Mouse (Mus musculus) ES-Bruce4 (cell line): ENCODE measurements around the gene A630010A05Rik. TPM values are rescaled to one million over a fixed set of nuclear protein-coding genes. Genes with fewer than 3 reads are reported as not detected.
"Not testable (repeated sequence)": the region's sequence is repeated elsewhere in the genome, so short reads cannot be mapped to it uniquely, and the experiment has no call there.

ENCODE experiments used
- H3K27ac ChIP-seq: 2 replicates; pipeline ENCODE4 v1.5.1; 2012; ENCODE audit warnings: low read length, inconsistent platforms; ENCODE audit not compliant: insufficient read depth
- H3K27me3 ChIP-seq: 2 replicates; pipeline ENCODE4 v1.6.1; 2012; ENCODE audit warnings: mild to moderate bottlenecking, low read length, inconsistent platforms; ENCODE audit not compliant: control insufficient read depth, poor library complexity, insufficient read depth, severe bottlenecking
- H3K36me3 ChIP-seq: 2 replicates; pipeline ENCODE4 v1.6.1; 2012; ENCODE audit warnings: inconsistent platforms, mild to moderate bottlenecking, low read length, moderate library complexity; ENCODE audit not compliant: control insufficient read depth, poor library complexity, insufficient read depth, severe bottlenecking
- H3K4me1 ChIP-seq: one replicate; pipeline ENCODE4 v1.8.1; 2011; ENCODE audit warnings: low read length; ENCODE audit not compliant: control insufficient read depth, insufficient read depth
- H3K4me3 ChIP-seq: 2 replicates; pipeline ENCODE4 v1.5.1; 2011; ENCODE audit warnings: low read depth, mild to moderate bottlenecking, low read length
- H3K9ac ChIP-seq: 2 replicates; pipeline ENCODE4 v1.6.1; 2012; ENCODE audit warnings: low read depth, mild to moderate bottlenecking, inconsistent platforms; ENCODE audit not compliant: poor library complexity, severe bottlenecking
- H3K9me3 ChIP-seq: replicated peaks from 2 replicates; pipeline ENCODE4 v1.6.1; 2012; ENCODE audit warnings: mild to moderate bottlenecking, low read length, inconsistent platforms; ENCODE audit not compliant: control insufficient read depth, poor library complexity, insufficient read depth, severe bottlenecking
- CTCF ChIP-seq: IDR thresholded peaks from one replicate; pipeline ENCODE4 v1.8.1; 2011; ENCODE audit warnings: low read depth, low read length
- EP300 ChIP-seq: IDR thresholded peaks from 2 replicates; pipeline ENCODE4 v1.6.1; 2011; ENCODE audit warnings: low read depth, low read length; ENCODE audit not compliant: insufficient read depth
- POLR2A ChIP-seq: IDR thresholded peaks from one replicate; pipeline ENCODE4 v1.8.1; 2011; ENCODE audit warnings: low read length; ENCODE audit not compliant: insufficient read depth
- polyA plus RNA-seq: library from polyadenylated mRNA; stranded (reverse); fragments of >200 nt; gene quantifications from 2 replicates; pipeline ENCODE4 v1.2.4, GENCODE M21; 2011; ENCODE audit warnings: low read depth; ENCODE audit not compliant: missing spikeins, insufficient read depth, insufficient read length

The A630010A05Rik gene
- 0.57 TPM in 1 of 2 replicates, not detected in the other for polyA plus RNA-seq

DNA sequence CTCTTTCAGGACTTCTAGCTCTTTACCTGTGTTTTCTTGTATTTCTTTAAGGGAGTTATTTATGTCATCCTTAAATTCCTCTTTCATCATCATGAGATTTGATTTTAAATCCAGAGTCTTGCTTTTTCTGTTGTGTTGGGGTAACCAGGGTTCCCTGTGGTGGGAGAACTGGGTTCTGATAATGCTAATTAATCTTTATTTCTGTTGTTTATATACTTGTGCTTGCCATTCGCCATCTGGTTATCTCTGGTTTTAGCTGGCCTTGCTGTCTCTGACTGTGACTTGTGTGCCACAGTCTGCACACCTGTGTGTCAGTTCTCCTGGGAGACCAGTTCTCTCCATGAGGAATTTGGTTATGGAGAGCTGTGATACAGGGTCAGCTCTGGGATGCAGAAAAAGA is at the start of gene A630010A05Rik:
A630010A05Rik (plus strand) TSS at position 301 of the 400 bp plus-strand sequence.
- H3K9me3 ChIP-seq = peaks cover 5% of the 10 kb centered on the region; the same call in 1 of the 2 replicates
- no peak within 1 kb of the TSS for H3K4me3 ChIP-seq
- TF ChIP-seq EP300 = no peak
- no peaks in the 10 kb centered on the region for H3K4me1 ChIP-seq
- no peak within 1 kb of the TSS for H3K27ac ChIP-seq
- H3K36me3 ChIP-seq = no peaks in the 10 kb centered on the region
- no peaks in the 10 kb centered on the region for H3K27me3 ChIP-seq
- no peak within 1 kb of the TSS for H3K9ac ChIP-seq

DNA sequence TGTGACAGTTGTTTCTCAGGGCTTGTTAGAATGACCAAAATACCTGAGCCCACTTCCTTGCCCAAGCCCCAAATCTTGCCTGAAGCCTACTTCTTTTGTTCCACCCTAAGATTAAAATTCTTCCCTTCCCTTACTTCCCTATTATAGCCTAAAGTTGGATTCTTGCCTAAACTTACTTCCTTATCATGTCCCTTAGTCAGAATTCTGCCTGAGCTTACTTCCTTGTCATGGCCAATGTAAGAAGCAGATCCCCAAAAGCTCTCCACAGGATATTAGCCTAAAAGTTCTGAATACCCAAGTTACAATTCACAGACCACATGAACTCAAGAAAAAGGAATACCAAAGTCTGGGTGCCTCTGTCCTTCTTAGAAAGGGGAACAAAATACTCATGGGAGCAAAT is 26.4 kb upstream of the A630010A05Rik start:
- Histone ChIP-seq H3K9me3 (no peaks in the 10 kb centered on the region), H3K27me3 (no peaks in the 10 kb centered on the region), H3K4me1 (no peaks in the 10 kb centered on the region), H3K36me3 (no peaks in the 10 kb centered on the region), H3K4me3 (no peak overlapping the region), H3K27ac (no peak overlapping the region), H3K9ac (no peak overlapping the region)
- TF ChIP-seq CTCF (no peak), POLR2A (no peak), EP300 (no peak)

DNA sequence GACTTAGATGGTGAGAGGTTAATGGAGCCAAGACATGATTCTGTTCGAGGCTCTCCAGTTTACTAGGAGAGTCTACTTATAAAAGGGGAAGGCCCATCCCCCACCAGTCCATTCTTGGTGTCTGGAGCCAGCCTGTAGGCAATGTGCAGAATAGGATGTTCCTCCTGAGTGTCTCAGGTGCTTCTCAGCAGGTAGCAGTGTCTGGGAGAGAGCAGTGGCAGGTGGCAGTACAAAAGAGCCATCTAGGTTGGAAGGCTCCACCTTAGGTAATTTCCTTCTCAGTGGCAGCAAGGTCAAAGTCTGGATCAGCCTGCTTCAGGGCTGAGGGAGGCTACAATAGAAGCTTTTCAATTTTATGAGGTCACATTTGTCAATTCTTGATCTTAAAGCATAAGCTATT is 4.9 kb upstream of the A630010A05Rik start:
- not testable (repeated sequence) for H3K9ac ChIP-seq, H3K27me3 ChIP-seq, H3K27ac ChIP-seq, H3K4me3 ChIP-seq, H3K36me3 ChIP-seq, H3K4me1 ChIP-seq, H3K9me3 ChIP-seq
- peak; percentile 98 for TF ChIP-seq EP300

Other genes with a start within 250 kb of the A630010A05Rik start
- 39.6 and 45.1 TPM in 2 replicates for gene Fopnl, start 244.9 kb upstream of the A630010A05Rik start, polyA plus RNA-seq
- 69.5 and 72.4 TPM in 2 replicates for gene Abcc1, start 200.8 kb upstream of the A630010A05Rik start, polyA plus RNA-seq